Mouse (Mus musculus) midbrain, embryonic 14.5 days (tissue): ENCODE measurements at regions not wholly inside any gene's neighbourhood (a gene's known extent, or its start where the extent isn't known, plus 50 kb on each side); places are given as distances from the start of the nearest gene placed in this dataset.

Experiments used
- ATAC-seq: fragments of 200-750 bp; cut with Nextera tagmentation; 2 replicates; pipeline ENCODE4 v1.8.0; 2017; ENCODE audit warnings: moderate number of reproducible peaks, moderate library complexity; ENCODE audit not compliant: low FRiP score, low TSS enrichment
- DNase-seq: peaks from one replicate; pipeline ENCODE4 v3.0.0-alpha.2; 2015
- H3K27ac ChIP-seq: fragments of 300-500 bp; sonication (generic); replicated peaks from 2 replicates; pipeline ENCODE4 v1.5.1; 2014; ENCODE audit warnings: mild to moderate bottlenecking, low read depth, low read length, moderate library complexity
- H3K27me3 ChIP-seq: fragments of 300-500 bp; sonication (generic); 2 replicates; pipeline ENCODE4 v1.6.1; 2014; ENCODE audit warnings: low read length, control low read depth, mixed read lengths; ENCODE audit not compliant: control insufficient read depth, insufficient read depth
- H3K36me3 ChIP-seq: fragments of 300-500 bp; sonication (generic); 2 replicates; pipeline ENCODE4 v1.6.1; 2014; ENCODE audit warnings: low read length, control low read depth; ENCODE audit not compliant: control insufficient read depth, insufficient read depth
- H3K4me1 ChIP-seq: fragments of 300-500 bp; sonication (generic); 2 replicates; pipeline ENCODE4 v1.6.1; 2014; ENCODE audit warnings: mild to moderate bottlenecking, antibody characterized with exemption, low read length, control low read depth; ENCODE audit not compliant: control insufficient read depth, insufficient read depth
- H3K4me2 ChIP-seq: fragments of 300-500 bp; sonication (generic); 2 replicates; pipeline ENCODE4 v1.6.1; 2014; ENCODE audit warnings: mild to moderate bottlenecking, low read length, moderate library complexity
- H3K4me3 ChIP-seq: fragments of 300-500 bp; sonication (generic); replicated peaks from 2 replicates; pipeline ENCODE4 v1.5.1; 2014; ENCODE audit warnings: low read depth, low read length
- H3K9ac ChIP-seq: fragments of 300-500 bp; sonication (generic); replicated peaks from 2 replicates; pipeline ENCODE4 v1.6.1; 2014; ENCODE audit warnings: mild to moderate bottlenecking, low read length, moderate library complexity
- H3K9me3 ChIP-seq: fragments of 300-500 bp; sonication (generic); 2 replicates; pipeline ENCODE4 v1.6.1; 2016; ENCODE audit warnings: low read length, control low read depth, mixed read lengths; ENCODE audit not compliant: control insufficient read depth
- WGBS: fragments of 180-500 bp; shearing (Covaris S2); extraction: QIAGEN DNeasy Blood & Tissue Kit; methylation state at CpG from one replicate; pipeline ENCODE4 v1.1.7; 2014; 5-methylcytosine and 5-hydroxymethylcytosine counted together

DNA sequence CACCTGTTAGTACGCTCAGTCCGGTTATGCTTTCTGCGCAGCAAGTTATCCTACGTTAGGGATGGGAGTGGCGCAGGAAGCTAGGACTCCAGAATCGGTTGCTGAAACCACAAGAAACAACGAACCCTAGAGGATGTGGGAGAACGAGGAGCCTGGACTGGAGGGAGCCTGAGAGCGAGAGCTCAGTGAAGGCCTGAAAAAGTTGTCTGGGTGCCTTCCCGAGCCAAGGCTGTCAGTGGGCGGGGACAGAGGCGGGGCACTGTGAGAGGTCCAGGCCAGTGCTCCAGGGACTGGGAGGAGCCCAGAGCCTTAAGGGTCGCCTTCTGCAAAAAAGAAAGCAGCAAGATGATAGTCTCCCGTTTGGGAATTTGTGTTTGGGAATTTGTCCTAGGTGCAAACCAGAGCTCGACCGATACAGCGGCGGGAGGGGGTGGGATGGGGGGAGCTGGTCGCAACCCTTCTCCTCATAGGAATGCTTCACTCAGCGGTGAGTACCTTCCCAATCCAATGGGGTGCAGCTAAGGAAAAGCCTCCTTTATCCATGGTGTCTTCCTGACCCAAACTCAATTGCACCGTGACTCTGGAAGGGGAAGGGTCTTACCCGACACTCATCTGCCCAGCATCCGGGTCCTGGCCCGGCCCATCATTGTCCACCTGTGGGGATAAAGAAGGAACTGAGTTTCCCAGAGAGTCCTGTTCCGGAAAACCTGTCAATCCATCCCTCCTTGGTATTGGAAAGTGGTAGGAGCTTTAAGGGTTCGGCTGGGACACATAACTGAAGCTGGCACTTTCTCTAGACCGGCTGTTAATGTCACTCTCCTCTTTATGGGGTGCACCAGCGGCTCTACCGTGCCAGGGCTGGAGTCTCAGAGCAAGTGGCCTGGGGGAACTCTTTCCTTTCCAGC is 453.6 kb upstream of the Tmem132c start:
- WGBS = 3% methylated on average over 29 of the region's 29 CpGs
- ATAC-seq = no peak
- no peak overlapping the region for H3K27ac ChIP-seq
- peaks cover 8% of the 10 kb centered on the region; the same call in 1 of the 2 replicates for H3K27me3 ChIP-seq
- peak overlapping the region; percentile 25 for H3K4me3 ChIP-seq
- H3K4me2 ChIP-seq = peak overlapping the region; percentile 57
- H3K36me3 ChIP-seq = no peaks in the 10 kb centered on the region
- peak; percentile 68 for DNase-seq
- no peaks in the 10 kb centered on the region for H3K9me3 ChIP-seq
- 0 out of 2 replicates have a peak overlapping the region, but pooled peaks have one; percentile 2 for H3K9ac ChIP-seq
- H3K4me1 ChIP-seq = no peaks in the 10 kb centered on the region

DNA sequence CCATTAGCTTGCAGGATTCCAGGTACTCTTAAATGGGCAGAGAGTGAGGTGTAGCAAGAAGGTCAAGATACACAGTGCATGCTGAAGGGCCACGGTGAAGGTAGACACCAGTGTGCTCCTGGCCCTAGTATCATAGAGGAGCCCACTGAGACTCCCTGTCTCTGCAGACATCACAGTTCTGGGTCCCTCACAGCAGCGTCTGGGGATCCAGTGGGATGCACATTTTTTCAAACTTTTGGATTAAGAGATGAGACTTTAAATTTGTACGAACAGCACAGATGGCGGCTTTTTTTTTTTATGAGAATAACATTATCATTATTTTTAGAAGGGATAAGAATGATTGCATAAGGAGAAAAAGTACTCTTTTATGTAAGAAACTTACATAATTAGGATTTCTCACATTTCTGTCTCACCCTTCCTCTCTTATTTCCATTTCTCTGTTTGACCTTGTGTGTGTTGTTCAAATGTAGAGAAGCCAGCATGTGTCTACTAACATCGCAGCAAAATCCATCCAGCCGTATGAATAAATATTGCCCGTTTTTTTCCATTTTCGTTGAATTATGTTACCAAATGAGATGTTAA is 441.8 kb upstream of the Tmem132c start:
- no peak for DNase-seq
- WGBS = 77% methylated on average over 8 of the region's 8 CpGs
- Histone ChIP-seq H3K36me3 (no peaks in the 10 kb centered on the region), H3K9me3 (no peaks in the 10 kb centered on the region), H3K27me3 (no peaks in the 10 kb centered on the region), H3K9ac (no peak overlapping the region), H3K4me3 (no peak overlapping the region), H3K4me2 (no peak overlapping the region), H3K4me1 (no peaks in the 10 kb centered on the region), H3K27ac (no peak overlapping the region)
- no peak for ATAC-seq

DNA sequence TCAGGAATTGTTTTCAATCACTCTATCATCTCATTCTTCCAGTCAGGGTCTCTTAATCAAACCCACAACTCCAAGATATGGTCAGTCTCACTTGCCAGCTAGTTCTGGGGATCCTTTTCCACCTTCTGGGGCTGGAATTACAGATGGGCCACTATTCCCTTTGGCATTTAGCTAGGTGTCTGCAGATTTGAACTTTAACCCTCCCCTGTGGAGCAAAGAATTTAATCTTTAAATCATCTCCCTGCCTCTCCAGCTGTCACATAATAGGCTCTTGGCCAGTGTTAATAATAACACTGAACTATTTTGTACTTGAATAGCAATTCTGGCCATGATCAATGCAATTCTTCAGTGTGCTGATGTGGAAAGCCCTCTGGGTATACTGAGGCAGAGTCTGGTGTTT is 435.0 kb upstream of the Tmem132c start:
- Histone ChIP-seq H3K4me2 (no peak overlapping the region), H3K27ac (no peak overlapping the region), H3K4me1 (no peaks in the 10 kb centered on the region), H3K36me3 (no peaks in the 10 kb centered on the region), H3K9ac (no peak overlapping the region), H3K27me3 (no peaks in the 10 kb centered on the region), H3K9me3 (peaks cover 4% of the 10 kb centered on the region; the same call in 1 of the 2 replicates), H3K4me3 (no peak overlapping the region)
- DNase-seq = no peak
- ATAC-seq = no peak

DNA sequence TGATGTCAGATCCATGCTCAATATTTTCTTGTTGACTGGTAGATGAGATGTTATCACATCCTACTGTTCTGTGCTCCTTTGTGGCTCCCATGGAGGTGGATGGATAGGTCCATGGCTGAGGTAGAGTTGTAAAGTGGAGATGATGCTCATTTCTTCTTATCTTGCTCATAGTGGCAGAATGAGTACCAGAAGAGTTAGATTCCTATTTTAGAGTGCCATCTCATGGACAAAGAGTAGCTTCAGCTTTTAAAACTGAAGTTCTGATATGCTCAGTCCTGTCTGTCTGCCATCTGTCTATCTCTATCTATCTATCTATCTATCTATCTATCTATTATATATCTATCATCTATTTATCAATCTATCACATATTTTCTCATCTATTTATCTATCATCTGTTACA is 425.5 kb upstream of the Tmem132c start:
- no peak overlapping the region for H3K4me2 ChIP-seq
- H3K9ac ChIP-seq = no peak overlapping the region
- ATAC-seq (no peak), DNase-seq (no peak)
- no peaks in the 10 kb centered on the region for H3K4me1 ChIP-seq
- H3K27me3 ChIP-seq = no peaks in the 10 kb centered on the region
- no peak overlapping the region for H3K27ac ChIP-seq
- no peak overlapping the region for H3K4me3 ChIP-seq
- no peaks in the 10 kb centered on the region for H3K36me3 ChIP-seq
- peaks cover 4% of the 10 kb centered on the region; the same call in 1 of the 2 replicates for H3K9me3 ChIP-seq

DNA sequence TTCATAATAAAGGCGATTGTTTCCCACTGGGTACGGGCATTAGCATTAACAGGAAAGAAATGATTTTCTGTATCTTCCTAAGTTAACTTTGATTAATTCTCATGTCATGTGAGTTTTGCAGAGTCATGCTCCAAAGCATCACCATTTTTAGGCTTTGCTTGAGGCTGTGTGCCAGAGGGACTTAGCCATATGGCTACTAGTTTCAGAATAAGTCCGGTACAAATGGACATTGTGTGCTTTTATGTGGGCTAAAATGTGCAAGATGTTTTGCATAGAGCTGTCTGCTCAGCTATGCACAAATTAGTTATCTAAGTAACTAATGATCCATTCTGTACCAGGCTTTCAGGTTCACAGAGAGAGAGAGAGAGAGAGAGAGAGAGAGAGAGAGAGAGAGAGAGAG is 406.2 kb upstream of the Tmem132c start:
- no peaks in the 10 kb centered on the region for H3K27me3 ChIP-seq
- no peak overlapping the region for H3K9ac ChIP-seq
- H3K4me3 ChIP-seq = no peak overlapping the region
- 94% methylated on average over 3 of the region's 3 CpGs for WGBS
- H3K9me3 ChIP-seq = no peaks in the 10 kb centered on the region
- H3K4me2 ChIP-seq = no peak overlapping the region
- H3K4me1 ChIP-seq = no peaks in the 10 kb centered on the region
- DNase-seq = no peak
- no peak overlapping the region for H3K27ac ChIP-seq
- no peak for ATAC-seq
- no peaks in the 10 kb centered on the region for H3K36me3 ChIP-seq

DNA sequence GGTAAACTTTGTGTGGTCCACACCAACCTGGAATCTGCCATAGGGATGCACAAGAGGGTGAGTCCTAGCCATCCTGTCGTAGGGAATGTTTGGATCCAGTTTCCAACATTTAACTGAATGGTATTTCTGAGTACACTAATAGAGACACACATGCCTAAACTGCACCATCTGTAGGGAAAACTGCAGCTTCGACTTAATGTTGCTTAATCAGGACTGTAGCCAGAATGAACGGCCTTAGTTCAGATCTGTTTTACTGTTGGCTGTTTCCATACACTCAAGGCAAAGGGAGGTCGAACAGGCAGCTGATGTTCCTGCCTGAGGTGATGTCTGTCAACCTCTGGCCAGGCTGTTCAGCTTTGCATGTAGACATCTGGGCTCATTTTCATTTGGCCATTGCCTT is 399.0 kb upstream of the Tmem132c start:
- Histone ChIP-seq H3K9ac (no peak overlapping the region), H3K36me3 (no peaks in the 10 kb centered on the region), H3K27ac (no peak overlapping the region), H3K9me3 (no peaks in the 10 kb centered on the region), H3K4me2 (no peak overlapping the region), H3K27me3 (no peaks in the 10 kb centered on the region), H3K4me3 (no peak overlapping the region), H3K4me1 (no peaks in the 10 kb centered on the region)
- no peak for ATAC-seq
- 80% methylated on average over 4 of the region's 4 CpGs for WGBS
- DNase-seq = no peak

DNA sequence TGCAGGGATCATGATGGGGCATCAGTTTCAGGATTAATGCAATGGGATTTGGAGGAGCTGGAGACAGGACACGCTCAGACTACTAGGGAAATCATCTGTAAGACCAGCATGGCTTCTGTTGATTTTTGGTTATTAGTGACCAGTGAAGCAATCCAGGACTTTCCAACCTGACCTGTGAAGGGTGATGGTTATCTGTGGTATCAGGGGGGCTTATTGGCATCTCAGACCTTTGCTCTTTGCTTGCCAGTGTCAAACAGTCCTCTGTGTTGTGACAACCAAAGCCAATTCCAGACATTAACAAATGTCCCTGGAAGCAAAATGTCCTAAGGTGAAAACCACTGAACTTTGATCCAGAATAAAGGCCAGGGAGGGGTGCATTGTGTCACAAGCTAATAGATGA is 379.5 kb upstream of the Tmem132c start:
- no peak overlapping the region for H3K27ac ChIP-seq
- no peaks in the 10 kb centered on the region for H3K4me1 ChIP-seq
- H3K4me3 ChIP-seq = no peak overlapping the region
- ATAC-seq (no peak), DNase-seq (no peak)
- H3K9me3 ChIP-seq = no peaks in the 10 kb centered on the region
- H3K36me3 ChIP-seq = no peaks in the 10 kb centered on the region
- 90% methylated on average over 1 of the region's 1 CpGs for WGBS
- no peak overlapping the region for H3K4me2 ChIP-seq
- H3K9ac ChIP-seq = no peak overlapping the region
- H3K27me3 ChIP-seq = no peaks in the 10 kb centered on the region

DNA sequence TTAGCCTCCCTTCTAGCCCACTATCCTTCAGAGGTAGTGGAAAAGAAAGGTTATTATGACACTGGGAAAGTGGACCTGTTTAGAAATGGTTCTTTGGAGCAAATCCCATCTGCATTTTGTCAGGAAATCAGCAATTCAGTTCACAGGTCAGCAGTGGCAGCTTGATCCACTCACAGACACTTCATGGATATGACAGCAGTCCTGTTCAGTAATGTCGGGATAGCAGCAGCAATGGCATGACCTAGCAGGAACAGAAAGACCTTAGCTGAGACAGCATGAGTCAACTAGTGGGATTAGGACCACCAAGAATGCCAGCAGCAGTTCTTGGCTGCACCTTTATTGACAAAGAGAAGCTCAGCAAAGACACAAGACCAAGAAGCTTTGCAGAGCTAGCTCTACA is 365.8 kb upstream of the Tmem132c start:
- no peaks in the 10 kb centered on the region for H3K9me3 ChIP-seq
- 78% methylated on average over 1 of the region's 1 CpGs for WGBS
- H3K36me3 ChIP-seq = no peaks in the 10 kb centered on the region
- no peak overlapping the region for H3K9ac ChIP-seq
- H3K4me1 ChIP-seq = no peaks in the 10 kb centered on the region
- H3K27ac ChIP-seq = no peak overlapping the region
- no peak overlapping the region for H3K4me2 ChIP-seq
- no peaks in the 10 kb centered on the region for H3K27me3 ChIP-seq
- no peak for DNase-seq
- no peak for ATAC-seq
- no peak overlapping the region for H3K4me3 ChIP-seq

DNA sequence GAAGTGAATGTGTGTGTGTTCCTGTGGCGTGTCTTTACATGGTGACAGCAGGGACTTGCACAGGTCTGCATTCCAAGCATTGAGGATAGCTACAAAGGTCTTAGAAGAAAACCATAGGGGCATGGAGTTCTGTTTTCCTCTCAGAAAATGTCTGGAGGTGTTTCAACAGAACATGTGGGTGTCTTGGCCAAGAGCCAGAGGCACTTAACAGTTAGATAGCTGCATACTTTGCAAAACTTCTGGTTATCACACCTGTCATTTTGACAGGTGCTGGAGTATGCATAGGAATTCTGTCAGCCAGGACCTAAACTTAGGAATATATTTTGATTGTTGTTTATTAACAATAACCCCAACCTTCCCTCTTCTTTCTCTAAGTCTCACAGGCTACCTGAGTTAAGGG is 350.9 kb upstream of the Tmem132c start:
- H3K9ac ChIP-seq = no peak overlapping the region
- no peak for DNase-seq
- no peaks in the 10 kb centered on the region for H3K36me3 ChIP-seq
- no peaks in the 10 kb centered on the region for H3K4me1 ChIP-seq
- no peaks in the 10 kb centered on the region for H3K9me3 ChIP-seq
- ATAC-seq = no peak
- H3K27ac ChIP-seq = no peak overlapping the region
- 93% methylated on average over 1 of the region's 1 CpGs for WGBS
- H3K4me2 ChIP-seq = no peak overlapping the region
- H3K4me3 ChIP-seq = no peak overlapping the region
- no peaks in the 10 kb centered on the region for H3K27me3 ChIP-seq
